Mouse (Mus musculus): ENCODE data around the gene Gm28230.

Gene Gm28230

DNA sequence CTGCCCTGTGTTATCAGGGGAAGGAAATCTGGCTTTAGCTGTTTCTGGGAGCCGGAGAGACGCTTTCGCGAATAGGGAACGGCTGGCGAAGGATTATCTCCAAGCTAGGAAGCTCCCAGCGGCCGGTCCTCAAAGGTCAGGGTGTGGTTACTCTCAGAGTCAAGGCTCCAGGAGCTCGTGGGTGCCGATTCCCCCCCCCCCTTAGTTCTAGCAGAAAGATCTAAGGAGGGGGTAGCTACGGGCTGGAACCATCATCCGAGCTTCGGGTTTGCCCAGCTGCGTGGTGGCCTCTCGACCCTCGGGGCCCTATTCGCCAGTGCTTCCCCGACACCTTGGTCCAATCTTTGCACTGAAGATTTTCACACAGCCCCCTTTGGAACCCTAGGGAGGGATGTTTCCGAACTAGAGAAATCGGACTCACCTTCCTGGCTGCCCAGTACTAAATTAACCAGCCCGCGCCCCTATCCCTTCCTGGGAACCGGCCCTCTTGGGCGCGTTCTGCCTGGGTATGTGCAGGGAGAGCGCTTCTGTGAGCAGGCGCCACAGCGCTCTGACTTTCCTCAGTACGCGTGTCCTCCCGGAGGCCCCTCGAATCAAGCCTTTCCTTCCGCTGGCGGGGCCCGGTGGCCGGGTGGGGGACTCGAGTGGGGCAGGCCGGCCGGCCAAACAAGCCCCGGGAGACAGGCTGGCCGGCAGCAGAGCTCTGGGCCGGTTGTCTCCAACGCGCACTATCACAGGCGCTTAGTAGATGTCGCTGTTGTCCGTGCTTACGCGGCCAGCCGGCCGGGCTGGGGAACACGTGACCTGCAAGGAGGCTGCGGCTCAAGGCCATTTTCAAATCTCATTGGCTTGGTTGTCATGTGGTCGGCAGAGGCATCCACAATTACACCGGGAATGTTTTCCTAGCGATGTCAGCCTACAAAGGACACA is 35.2 kb upstream of the Gm28230 start, which contains the start of gene Hoxd10:
Gene Hoxd10 (plus strand): TSS at position 903 of the 930 bp plus-strand sequence.
- no peak for DNase-seq (ENCODE audit: low spot score in 2 of 2)

GRCm38 (mm10) chr2:74691995-74692807 is 34.3 kb upstream of the Gm28230 start:
- no peak for DNase-seq (ENCODE audit: low spot score in 2 of 2)

DNA sequence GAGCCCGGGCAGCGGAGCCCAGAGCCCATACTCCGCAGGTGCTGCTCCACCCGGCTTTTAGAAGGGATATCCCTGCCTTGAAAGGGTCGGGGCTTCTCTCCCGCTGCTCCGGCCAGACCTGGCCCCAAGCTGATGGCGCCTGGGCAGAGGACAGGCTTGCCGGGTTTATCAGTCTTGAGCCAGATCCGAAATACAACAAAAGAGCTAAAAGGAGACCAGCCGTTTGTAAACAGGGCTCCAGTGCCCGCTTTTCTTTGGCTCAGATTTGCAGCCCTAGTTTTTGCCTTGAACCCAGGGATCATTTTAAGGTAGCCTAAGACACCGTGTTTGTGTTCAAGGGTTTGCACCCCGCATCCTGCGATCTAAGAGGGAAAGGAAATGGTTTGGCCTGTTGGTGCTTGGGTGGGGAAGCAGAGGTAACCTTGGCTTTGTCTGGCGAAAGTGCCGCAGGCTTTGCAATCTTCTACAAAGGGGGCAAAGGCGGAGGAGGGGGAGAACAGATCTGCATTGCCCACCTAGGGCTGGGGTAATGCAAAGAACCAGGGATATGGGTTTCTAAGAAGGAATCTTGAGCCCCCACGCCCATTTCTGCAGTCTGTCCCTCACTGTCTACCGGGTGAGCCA is 33.6 kb upstream of the Gm28230 start:
- DNase-seq (ENCODE audit: low spot score in 2 of 2) = no peak

DNA sequence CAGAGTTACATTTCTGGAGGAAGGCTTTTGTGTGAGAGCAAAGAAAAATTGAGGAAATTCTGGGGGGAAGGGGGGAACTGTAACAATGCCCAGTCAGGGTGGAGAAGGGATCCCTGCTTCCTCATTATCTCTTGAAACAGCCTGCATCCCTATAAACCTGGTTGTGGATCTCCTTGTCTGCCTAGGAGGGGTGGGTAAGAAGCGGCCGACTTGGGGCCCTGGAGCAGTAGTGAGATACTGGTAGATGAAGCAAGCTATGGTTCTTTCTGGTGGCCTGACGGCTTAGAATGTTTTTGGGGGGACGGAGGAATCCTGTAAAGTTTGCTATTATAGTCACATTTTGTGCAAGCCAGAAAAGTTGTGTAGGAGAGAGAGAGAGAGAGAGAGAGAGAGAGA is 33.1 kb upstream of the Gm28230 start:
- no peak for DNase-seq (ENCODE audit: low spot score in 2 of 2)

- no peak for DNase-seq (ENCODE audit: low spot score in 2 of 2)
Measured at GRCm38 (mm10) chr2:74694066-74694465, 32.5 kb upstream of the Gm28230 start.

DNA sequence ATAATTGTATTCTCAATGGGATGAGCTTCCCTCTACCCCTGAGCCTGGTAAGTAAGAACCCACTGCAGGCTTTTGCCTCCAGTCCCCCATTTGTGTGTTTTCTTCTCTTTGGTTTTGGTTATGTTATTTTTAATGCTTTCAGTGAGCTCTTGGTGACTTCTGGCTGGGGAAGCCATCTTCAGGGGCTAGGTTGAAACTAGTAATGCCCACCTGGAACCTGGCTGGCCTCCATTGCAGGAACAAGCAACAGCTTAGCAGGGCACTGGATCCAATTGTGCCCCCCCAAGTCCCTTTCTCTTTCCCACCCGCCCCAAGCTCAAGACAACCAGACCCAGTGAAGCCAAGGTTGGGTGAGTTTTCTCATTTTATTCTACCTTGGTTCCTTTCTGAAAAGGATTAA is 31.1 kb upstream of the Gm28230 start:
- no peak for DNase-seq (ENCODE audit: low spot score in 2 of 2)

DNA sequence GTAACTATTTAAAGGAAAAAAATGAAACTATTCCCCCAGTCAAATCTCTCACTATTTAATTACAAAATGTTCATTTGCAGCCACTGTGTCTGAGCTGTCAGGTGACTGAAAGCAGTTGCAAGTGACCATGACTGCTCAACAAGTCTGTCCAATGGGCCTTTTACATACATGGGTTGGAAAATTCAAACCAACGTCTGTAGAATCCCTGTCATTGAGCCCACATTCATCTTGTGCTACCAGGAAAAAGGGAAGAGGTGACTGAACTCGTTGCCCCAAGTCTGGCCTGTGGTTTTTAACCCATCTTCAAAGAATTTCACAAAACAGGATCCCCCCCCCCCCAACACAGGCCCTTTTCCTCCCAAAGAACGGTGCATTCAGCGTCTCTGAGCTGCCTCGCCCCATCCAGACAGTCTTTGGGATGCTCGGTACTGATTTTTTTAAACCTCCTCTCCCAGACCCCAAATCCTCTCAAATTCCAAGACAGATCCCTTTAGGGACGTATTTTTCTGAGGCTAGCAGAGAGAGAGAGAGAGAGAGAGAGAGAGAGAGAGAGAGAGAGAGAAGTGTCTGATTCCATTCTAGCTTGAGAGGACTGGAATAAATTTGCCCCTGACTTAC is 30.6 kb upstream of the Gm28230 start:
- DNase-seq (ENCODE audit: low spot score in 2 of 2) = no peak

DNA sequence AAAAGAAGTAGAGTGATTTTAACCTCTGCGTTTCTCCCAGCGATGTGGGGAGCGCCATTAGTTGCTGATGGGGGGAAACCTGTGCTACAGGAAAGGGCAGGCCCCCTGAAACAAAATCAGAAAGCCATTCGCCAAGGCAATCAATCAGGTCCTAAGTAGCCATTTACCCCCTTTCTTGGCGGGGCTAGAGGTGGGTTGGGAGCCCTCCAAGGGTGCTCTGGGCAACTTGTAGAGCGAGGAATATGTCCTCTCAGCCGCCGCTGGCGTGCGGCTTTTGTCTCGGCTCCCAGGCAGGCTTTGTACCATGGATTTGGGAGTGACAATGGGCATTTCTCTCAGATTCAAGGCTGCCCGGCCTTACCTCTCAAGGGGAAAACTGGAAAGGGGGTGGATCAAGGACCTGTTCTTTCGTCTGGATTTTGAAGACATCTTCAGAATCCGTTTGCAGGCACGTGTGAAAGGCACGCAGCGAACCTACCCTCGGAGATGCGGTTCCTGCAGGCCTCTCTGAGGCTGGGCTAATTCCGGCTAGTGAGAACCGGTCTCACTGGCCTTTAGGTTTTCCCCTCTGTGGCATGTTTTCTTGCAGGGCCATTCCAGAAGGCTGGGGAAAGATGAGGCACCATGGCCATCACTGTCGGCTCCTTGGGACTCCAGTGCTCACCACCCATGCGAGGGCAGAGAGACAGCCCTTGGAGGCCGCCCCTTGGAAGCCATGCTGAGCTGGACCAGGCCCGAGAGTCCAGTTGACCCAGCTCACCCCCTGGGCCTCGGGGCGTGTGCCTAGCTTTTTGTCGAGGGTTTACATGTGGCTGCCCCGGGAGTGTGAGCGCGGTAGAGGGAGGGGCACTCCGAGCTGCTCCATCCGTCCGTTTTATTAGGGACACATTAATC is 29.8 kb upstream of the Gm28230 start:
- DNase-seq (ENCODE audit: low spot score in 2 of 2) = no peak

DNA sequence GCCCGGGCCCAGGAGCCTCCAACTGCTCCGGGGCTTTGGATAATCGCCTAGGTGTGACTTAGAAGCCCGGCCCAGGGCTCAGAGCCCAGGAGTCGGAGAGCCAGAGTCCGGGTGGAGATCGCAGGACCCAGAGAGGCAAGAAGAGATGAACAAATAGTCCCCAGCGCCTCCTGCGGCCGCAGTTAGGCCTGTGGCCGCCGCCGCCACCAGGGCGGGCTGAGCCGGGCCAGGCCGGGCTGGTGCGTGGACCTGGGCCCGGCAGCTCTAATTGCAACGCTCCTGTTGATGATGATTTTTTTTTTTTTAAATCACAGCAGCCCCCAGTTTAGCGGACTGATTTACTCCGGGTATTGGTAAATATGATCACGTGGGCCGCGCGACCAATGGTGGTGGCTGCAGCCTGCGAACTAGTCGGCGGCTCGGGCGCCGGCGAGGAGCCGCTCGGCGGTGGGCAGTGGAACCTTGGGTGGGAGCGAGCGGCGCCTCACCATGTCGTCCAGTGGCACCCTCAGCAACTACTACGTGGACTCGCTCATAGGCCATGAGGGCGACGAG is 28.9 kb upstream of the Gm28230 start, which contains the start of gene Hoxd9:
Gene Hoxd9 (plus strand): TSS at position 161 of the 555 bp plus-strand sequence.
- no peak for DNase-seq (ENCODE audit: low spot score in 2 of 2)

DNA sequence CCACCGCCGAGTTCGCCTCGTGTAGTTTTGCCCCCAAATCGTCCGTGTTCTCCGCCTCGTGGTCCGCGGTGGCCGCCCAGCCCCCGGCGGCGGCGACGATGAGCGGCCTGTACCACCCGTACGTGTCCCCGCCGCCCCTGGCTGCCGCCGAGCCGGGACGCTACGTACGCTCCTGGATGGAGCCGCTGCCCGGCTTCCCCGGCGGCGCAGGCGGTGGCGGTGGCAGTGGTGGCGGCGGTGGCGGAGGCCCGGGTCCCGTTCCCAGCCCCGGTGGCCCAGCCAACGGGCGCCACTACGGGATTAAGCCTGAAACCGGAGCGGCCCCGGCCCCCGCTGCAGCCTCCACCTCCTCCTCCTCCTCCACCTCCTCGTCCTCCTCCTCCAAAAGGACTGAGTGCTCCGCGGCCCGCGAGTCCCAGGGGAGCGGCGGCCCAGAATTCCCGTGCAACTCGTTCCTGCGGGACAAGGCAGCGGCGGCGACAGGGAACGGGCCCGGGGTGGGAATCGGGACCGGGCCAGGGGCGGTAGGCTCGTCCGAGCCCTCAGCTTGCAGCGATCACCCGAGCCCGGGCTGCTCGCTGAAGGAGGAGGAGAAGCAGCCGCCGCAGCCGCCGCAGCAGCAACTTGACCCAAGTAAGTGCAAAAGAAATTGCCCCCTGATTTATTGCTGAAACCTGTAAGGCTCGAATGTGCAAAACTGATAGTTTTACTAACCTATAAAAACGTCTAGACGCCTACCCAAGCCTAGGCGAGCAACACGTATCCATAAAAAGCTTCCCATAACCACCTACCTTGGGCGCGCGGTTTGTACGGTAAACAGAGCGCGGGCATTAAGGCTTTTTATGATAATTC is 28.1 kb upstream of the Gm28230 start:
- no peak for DNase-seq (ENCODE audit: low spot score in 2 of 2)

GRCm38 (mm10) chr2:74699053-74699430 is 27.5 kb upstream of the Gm28230 start:
- DNase-seq (ENCODE audit: low spot score in 2 of 2) = no peak

DNA sequence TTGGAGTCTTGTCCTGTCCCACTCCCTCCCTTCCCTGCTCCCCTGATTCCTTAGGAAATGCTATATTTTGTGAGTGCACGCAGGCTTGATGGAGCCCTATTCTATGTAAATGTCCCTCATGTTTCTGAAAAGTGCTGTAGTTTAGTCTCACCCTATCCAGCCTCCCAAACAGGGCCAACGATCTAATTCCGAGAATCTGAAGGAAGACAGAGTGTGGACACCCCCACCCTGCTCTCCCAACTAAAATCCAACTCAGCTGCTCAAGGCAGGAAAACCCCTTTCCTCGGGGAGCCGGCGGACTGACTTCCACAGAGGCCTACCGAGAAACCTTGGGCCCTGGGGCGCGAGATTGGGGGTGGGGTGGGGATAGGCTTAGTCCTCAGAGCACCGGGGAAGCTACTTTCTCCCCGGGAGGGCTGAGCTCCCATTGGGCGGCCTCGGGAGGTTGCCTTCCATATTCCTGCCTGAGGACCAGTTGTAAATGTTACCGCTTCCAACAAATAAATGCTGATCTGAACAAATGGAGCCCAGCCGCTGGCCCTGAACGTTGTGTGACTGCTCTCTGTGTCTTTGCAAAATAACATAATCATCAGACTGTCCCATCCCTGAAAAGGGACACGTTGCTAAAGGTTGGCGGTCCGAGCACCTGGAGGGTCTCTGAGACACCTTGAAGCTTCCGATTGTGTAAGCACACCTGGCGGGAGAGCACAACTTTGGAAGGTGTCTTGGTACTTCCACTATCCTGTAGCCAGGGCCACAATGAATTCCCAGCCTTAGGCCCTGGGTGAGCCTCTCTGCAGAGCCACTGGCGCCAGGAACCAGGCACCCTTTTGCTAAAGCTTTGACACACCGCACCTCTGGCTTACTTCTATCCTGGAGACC is 26.6 kb upstream of the Gm28230 start:
- DNase-seq (ENCODE audit: low spot score in 2 of 2) = no peak

GRCm38 (mm10) chr2:74700546-74701112 is 25.9 kb upstream of the Gm28230 start:
- DNase-seq (ENCODE audit: low spot score in 2 of 2) = no peak

DNA sequence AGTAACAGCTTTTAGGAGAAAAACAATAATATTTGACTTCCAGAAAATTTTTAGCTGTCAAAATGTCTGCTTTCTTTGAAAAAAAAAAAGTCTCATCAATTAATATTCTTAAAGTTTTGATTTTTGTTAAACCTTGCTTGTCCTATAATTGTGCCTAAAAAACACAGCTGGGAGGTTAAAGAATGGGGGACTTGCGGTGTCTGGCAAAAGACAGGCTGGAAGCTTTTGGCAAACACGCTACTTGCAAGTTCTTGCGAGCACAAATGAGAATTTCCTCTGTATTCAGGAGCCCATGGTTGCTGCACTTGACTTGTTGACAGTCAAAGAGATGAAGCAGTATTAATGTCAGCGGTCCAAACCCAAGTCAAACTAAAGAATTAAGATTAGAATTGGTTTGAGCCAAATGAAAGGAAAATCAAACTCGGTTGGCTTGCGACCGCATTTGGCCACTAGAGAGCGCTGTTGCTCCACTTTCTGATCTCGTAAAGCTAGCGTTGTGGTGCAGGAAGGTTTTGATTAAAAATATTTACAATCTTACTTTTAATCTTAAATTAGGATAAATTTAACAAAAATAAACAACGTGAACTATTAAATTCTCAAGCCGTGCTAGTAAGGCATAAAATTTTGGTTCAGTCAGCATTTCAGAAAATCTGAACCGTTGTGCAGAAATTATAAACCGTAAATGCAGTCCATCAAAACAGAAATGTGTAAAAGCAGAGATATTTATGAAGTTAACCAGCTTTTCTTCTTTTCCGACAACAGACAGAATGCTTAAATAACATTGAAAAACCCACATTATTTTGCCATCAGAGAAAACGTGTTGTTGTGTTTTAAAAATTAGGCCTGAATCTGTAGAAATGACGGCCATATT is 24.3 kb upstream of the Gm28230 start:
- DNase-seq (ENCODE audit: low spot score in 2 of 2) = peak; percentile 42 to 56

GRCm38 (mm10) chr2:74702820-74703219 is 23.7 kb upstream of the Gm28230 start:
- no peak for DNase-seq (ENCODE audit: low spot score in 2 of 2)

- DNase-seq (ENCODE audit: low spot score in 2 of 2) = no peak
Measured at GRCm38 (mm10) chr2:74703317-74703716, 23.2 kb upstream of the Gm28230 start.

Measured in natural killer cell, adult 2 months (primary cell).